Mouse (Mus musculus) forelimb bud, embryonic 11.5 days (tissue): ENCODE measurements at regions not wholly inside any gene's neighbourhood (a gene's known extent, or its start where the extent isn't known, plus 50 kb on each side); places are given as distances from the start of the nearest gene placed in this dataset.
"Not testable (repeated sequence)": the region's sequence is repeated elsewhere in the genome, so short reads cannot be mapped to it uniquely, and the experiment has no call there.

ENCODE experiments used
- DNase-seq: peaks from one replicate; pipeline ENCODE4 v3.0.0-alpha.2; 2012; ENCODE audit warnings: low read depth, low spot score

GRCm38 (mm10) chr7:138758386-138758785 is 87.5 kb upstream of the Ppp2r2d start:
- DNase-seq, result no peak

GRCm38 (mm10) chr7:138748442-138748841 is 97.4 kb upstream of the Ppp2r2d start:
- no peak for DNase-seq

- DNase-seq, result peak; percentile 5
These were observed 99.3 kb upstream of the Ppp2r2d start for GRCm38 (mm10) chr7:138746616-138747015.

- DNase-seq, result no peak
These were observed 103.4 kb upstream of the Ppp2r2d start for GRCm38 (mm10) chr7:138742516-138742845.

- no peak for DNase-seq
These were observed 103.9 kb upstream of the Ppp2r2d start for GRCm38 (mm10) chr7:138741816-138742515.

- DNase-seq, result peak; percentile 39
These were observed 111.6 kb upstream of the Ppp2r2d start for GRCm38 (mm10) chr7:138734254-138734653.

- DNase-seq, result no peak
These were observed 121.0 kb upstream of the Ppp2r2d start for GRCm38 (mm10) chr7:138724829-138725228.

- no peak for DNase-seq
These were observed 126.3 kb upstream of the Ppp2r2d start for GRCm38 (mm10) chr7:138719608-138720007.

- DNase-seq, result no peak
These were observed 126.8 kb upstream of the Ppp2r2d start for GRCm38 (mm10) chr7:138719115-138719514.

GRCm38 (mm10) chr7:138714731-138715130 is 131.1 kb upstream of the Ppp2r2d start:
- DNase-seq, result no peak

- DNase-seq, result no peak
These were observed 137.5 kb upstream of the Ppp2r2d start for GRCm38 (mm10) chr7:138708373-138708772.

GRCm38 (mm10) chr7:138699599-138699998 is 146.3 kb upstream of the Ppp2r2d start:
- not testable (repeated sequence) for DNase-seq

GRCm38 (mm10) chr7:138682161-138682560 is 163.7 kb upstream of the Ppp2r2d start:
- no peak for DNase-seq

GRCm38 (mm10) chr7:138680530-138680929 is 165.3 kb upstream of the Ppp2r2d start:
- no peak for DNase-seq

GRCm38 (mm10) chr7:138679575-138679974 is 166.3 kb upstream of the Ppp2r2d start:
- DNase-seq, result no peak

- DNase-seq, result no peak
These were observed 172.9 kb upstream of the Ppp2r2d start for GRCm38 (mm10) chr7:138672959-138673358.

- DNase-seq, result no peak
These were observed 177.5 kb upstream of the Ppp2r2d start for GRCm38 (mm10) chr7:138668337-138668736.

- no peak for DNase-seq
These were observed 185.8 kb upstream of the Ppp2r2d start for GRCm38 (mm10) chr7:138660124-138660523.

GRCm38 (mm10) chr7:138657521-138657920 is 188.4 kb upstream of the Ppp2r2d start:
- DNase-seq, result no peak

- DNase-seq, result no peak
These were observed 188.8 kb upstream of the Ppp2r2d start for GRCm38 (mm10) chr7:138657076-138657475.

- no peak for DNase-seq
These were observed 189.9 kb upstream of the Ppp2r2d start for GRCm38 (mm10) chr7:138655940-138656339.

GRCm38 (mm10) chr7:138650946-138651345 is 194.9 kb upstream of the Ppp2r2d start:
- DNase-seq, result no peak

GRCm38 (mm10) chr7:138647636-138648035 is 198.2 kb upstream of the Ppp2r2d start:
- no peak for DNase-seq
